Mouse (Mus musculus) adrenal gland, postnatal 10 days (tissue): Measurements from ENCODE around the gene Usp31. TPM values are rescaled to one million over a fixed set of nuclear protein-coding genes. Genes with fewer than 3 reads are reported as not detected.
A peak's percentile ranks its signal among the peaks of the same experiment; 100 is the strongest.

Experiments used
- DNase-seq: peaks from one replicate; pipeline ENCODE4 v3.0.0; 2021; ENCODE audit warnings: mixed read lengths
- long read RNA-seq, 2 experiments: library from polyadenylated mRNA; stranded (forward); transcript quantifications; one replicate each; pipeline ENCODE4 v2.0.0; 2021
- total RNA-seq, 2 experiments: library from RNA; stranded (reverse); gene quantifications; 2 replicates each; pipeline ENCODE4 v1.2.3; 2021

Usp31 gene
- total RNA-seq = 10 to 100 TPM; 11.3 to 11.5 TPM
- long read RNA-seq, experiment 1, partial matches to known transcripts = 0 of 1 reads
- long read RNA-seq, experiment 1, other reads (novel, unspliced or antisense) = 1 of 1 reads
- long read RNA-seq, experiment 2, partial matches to known transcripts = 1 of 2 reads
- long read RNA-seq, experiment 2, other reads (novel, unspliced or antisense) = 1 of 2 reads

DNA sequence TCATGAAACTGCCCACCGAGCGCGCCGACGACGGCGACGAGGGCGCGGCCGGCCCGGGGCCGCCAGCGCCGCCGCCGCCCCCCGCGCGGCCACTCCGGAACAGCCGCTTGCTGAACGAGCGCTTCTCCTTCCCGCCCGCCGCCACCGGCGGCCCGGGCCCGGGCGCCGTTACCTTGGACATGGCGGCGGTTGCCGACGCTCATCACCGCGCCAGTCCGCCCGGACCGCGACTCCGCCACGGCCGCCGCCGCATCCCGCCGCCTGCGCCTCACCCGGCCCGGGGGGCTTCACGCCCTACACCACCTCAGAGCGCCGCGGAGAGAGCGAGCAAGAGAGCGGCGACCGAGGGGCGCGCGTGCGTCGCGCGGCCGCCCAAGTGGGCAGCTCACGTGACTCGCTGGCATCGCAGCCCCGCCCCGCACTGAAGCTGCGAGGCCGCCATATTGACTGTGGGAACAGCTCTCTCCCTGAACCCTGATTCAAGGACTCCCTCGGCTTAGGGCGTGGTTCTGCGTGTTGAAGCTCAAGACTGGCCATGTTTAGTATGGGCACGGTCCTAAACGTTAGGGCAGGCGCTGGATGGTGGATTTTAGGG is at the start of gene Usp31:
Usp31 (minus strand) TSS at position 181 of the 595 bp plus-strand sequence.
- DNase-seq = peak; percentile 95

DNA sequence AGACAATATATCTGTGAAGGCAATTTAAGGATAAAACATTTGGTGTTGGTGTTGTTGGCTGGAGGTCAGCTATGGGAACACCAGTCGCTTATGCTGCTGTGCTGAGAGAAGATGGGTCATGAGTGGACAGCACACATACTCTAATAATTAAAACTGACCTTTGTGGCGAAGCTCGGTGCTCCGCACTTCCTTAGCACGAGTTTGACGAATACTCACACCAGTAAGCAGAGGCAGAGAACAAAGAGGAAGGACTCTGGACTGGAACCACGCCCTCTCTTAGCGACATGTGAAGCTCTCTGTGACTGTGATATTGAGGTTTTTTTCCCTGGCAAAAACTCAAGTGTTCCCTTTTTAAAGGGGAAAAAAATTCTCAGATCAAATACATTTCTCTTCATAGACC is 47.7 kb upstream of the Usp31 start:
- DNase-seq = no peak

GRCm38 (mm10) chr7:121750244-121750643 is 43.2 kb upstream of the Usp31 start:
- DNase-seq = no peak

DNA sequence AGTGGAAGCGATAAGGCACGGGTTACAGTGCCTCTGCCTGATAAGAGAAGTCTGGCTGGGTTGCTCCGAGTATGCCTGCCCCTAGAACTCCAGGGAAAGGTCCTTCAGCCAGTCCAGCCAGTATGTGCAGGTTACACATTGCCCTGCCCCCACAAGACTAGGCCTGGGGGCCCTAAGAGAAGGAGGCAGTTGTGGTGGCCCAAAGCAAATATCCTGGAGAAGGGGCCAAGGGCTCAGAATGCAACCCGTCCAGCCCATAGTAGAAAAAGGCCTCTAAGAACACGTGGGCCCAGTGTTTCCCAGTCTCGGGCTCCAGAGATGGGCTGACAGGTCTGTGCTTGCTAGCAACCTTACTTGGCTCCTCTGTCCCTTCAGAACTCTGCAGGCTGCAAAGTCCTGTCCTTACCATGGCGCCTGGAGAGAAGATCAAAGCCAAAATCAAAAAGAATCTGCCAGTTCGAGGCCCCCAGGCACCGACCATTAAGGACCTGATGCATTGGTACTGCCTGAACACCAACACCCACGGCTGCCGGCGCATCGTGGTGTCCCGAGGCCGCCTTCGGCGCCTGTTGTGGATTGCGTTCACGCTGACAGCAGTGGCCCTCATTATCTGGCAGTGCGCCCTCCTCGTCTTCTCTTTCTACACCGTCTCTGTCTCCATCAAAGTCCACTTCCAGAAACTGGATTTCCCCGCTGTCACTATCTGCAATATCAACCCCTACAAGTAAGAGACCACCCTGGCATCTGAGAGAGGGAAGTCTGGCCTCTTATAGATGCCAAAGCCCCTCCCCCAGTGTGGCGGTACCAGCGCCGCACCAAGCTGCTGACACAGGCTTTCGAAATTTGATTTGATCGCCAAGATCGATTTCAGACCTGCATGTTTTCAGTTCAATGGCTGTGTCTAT is 30.7 kb upstream of the Usp31 start:
- DNase-seq = peak; percentile 3

DNA sequence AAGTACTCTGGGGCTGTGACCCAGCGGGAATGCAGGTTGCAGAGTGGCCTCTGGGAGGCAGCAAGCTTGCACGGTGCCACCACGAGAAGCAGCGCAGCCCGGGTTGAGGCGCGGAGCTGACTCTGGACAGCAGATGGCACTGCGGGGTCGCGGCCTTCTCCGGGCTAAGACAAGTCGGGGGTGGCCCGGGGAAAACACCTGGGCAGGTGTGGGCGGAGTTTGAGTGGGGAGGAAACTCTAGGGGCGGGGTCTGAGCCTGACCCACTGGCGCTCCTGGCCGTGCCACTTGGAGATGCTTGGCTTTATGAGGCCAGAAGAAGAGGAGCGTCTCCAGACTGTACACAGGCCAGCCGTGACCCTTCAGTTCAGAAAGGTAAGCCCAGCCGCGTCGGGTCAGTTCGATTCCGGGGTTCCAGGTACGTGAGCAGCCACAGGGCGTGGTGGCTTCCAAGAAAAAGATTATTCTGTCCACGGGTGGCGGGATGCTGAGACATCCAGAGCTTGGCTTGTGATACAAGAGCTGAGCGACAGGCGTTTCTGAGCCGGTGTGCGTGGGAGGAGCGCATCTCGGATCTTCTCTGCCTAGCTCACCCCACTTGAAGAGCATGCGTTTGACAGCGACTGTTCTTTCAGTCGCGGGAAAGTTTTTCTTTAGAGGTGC is 27.2 kb upstream of the Usp31 start, which contains the start of gene Scnn1g:
Scnn1g (plus strand) TSS at position 309 of the 661 bp plus-strand sequence.
- DNase-seq = peak; percentile 92

- peak; percentile 77 for DNase-seq
Observed at GRCm38 (mm10) chr7:121730225-121730624, 23.2 kb upstream of the Usp31 start.

- DNase-seq = no peak
Observed at GRCm38 (mm10) chr7:121717031-121717430, 10.0 kb upstream of the Usp31 start.

DNA sequence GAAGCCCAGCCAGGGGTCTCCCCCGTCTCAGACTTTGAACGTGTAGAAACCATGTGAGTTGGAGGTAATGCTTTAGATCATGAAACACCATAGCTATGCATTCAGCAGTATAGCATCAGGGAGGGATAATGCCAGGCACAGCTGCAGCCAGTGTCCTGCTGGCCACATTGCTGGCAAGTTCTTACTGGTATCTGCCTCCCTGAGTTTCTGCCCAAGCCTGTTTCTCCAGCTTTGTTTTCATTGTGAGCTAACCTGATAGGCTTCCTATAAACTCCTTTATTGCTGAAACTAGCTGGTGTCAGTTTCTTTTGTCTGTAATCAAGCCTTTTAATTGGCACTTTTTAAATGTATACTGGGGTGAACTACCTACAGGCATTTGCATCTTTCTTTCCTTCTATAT is 4.1 kb upstream of the Usp31 start:
- no peak for DNase-seq

DNA sequence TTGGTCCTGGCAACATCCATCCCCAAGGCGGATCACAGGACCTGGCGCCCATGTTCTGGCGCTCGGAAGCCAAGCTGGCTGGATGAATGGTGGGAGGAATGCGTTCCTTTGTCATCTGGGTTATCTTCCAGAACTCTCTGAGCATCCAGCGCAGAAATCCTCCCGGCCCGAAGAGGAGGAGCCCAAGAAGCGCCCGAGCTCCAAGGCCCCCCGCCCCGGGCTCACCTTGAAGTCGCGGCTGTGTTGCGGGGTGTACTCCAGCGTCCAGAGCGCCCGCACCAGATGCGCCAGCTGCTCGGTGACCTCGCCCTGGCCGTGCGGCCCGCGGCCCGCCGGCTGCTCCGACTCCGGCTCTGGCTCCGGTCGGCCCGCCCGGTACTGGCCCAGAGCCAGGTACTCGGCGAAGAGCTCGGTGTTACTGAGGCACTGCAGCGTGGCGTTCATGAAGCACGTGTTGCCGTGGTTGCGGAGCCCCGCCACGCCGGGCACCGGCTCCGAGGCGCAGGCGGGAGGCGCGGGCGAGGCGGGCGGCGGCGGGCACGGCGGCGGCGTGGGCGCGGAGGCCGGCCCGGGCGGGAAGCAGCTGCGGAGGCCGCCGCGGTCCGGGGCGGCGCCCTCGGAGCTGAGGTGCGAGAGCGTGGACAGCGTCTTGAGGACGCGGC is 511 bp downstream of the Usp31 start:
- peak; percentile 69 for DNase-seq

GRCm38 (mm10) chr7:121705051-121705450 is 2.0 kb downstream of the Usp31 start:
- no peak for DNase-seq

- no peak for DNase-seq
Observed at GRCm38 (mm10) chr7:121701983-121702382, 5.1 kb downstream of the Usp31 start.

DNA sequence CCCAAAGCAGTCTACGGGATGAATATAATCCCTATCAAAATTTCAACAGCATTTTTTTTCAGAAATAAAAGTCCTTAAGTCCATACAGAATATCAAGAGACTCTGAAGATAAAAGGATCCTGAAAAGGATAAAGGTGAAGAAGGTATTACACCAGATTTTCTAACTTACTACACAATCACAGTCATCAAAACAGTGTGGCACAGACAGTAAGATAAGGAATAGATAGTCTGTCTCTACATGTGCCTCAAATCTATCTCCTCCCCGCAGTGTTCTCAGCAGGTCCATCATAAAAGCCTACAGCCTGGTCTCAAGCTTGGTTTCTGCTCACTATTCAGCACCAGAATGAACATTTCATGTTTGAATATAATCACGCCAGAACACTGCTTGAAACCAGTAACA is 6.6 kb downstream of the Usp31 start:
- DNase-seq = no peak

DNA sequence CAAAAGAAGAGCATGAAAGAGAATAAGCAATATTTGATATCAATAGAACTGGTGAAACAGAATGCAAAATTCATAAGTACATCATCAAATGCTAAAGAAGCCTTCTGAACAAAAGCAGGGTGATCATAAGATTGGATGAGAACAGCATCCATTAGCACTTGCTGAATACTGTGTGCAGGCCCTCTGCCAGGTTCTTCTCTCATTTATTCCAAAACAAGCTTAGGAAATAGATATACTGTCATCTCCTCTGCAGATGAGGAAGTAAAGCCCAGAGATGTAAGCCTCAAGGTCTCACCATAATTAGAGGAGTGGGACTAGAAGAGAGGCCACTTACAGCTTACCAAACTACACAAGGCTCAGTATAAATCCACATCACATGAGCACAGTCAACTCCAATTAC is 7.8 kb downstream of the Usp31 start:
- DNase-seq = no peak

GRCm38 (mm10) chr7:121697574-121697973 is 9.5 kb downstream of the Usp31 start:
- DNase-seq = no peak

DNA sequence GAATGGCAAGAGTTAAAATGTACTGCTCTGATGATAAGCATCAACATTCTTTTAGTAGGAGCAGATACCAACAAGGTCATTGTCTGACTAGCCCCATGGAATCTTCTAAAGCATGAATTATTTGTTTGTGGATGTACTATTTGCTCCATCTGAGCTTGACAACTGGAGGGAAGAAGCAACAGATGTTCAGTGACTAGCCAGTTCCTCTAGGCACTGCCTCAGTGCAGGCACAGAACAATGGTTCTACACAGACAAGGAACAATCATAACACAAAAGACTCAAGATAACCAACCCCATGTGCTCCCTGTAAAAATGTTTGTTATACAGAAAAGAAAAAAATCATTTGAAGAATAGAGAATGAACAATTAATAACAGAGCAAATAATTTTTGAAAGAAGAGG is 9.9 kb downstream of the Usp31 start:
- no peak for DNase-seq

GRCm38 (mm10) chr7:121691803-121692202 is 15.2 kb downstream of the Usp31 start:
- no peak for DNase-seq

DNA sequence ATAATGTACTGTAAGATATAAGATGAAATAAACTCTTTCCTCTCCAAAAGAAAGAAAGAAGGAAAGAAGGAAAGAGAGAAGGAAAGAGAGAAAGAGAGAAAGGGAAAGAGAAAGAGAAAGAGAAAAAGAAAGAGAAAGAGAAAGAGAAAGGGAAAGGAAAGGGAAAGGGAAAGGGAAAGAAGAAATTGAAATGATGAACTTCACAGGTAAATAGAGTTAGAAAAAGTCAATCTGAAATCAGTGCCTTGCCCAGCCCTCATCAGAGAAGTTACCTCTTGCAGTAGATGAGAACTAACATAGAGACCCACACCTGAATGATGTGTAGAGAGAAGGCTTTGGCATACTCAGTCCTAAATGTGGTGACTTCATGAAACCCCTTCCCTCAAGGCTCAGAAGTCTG is 17.7 kb downstream of the Usp31 start:
- no peak for DNase-seq

DNA sequence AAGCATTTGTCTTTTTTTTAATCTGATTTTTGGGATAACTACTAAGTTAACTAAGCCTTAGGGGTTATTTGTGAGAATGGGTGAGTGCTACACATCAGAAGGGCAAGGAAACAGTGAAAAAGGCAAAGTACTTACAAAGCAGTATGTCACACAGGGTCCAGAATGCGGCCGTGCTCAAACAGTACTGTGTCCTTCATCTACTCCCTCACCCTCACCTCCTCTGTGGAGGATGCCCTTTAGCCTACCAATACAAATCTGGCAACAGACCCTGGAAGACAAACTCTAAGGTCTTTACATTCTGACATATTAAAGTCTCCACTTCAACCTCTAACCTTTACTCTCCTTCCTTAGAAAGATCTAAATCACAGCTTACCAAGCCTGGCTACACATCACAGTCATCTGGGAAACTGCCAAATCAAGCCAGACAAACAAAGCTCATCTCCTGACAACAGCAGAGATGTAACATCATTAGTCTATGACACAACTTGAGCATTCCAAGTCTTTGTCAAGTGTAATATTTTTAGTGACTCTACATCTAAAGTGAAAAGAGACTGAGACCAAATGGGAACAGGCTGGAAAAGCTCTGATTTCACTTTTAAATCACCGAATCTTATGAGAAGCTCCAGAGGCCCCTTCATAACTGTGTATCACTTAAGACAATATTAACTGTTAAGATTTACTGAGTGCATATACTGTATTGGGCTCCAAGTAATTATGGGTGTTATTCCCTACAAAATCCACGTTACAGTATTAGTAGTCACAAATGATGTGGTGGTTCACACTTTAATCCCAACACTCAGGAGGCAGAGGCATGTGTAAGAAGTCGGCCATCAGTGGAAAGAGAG is 21.7 kb downstream of the Usp31 start:
- no peak for DNase-seq

DNA sequence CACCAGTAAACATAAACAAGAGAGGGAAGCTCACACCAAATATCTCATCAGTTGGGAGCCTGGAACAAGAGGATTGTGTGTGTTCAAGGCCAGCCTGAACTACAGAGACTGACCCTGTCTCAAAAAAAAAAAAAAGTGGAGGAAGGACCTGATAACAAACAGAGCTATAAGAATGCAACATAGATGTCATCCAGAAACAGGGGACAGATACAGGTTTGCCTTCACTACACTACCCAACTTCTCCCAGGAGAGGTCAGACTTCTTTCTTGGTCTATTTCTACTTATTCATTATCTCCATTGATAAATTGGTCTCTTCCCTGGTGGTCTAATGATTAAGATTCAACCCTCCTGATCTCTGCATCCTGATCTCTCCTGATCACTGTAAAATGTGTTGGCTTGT is 25.9 kb downstream of the Usp31 start:
- no peak for DNase-seq

DNA sequence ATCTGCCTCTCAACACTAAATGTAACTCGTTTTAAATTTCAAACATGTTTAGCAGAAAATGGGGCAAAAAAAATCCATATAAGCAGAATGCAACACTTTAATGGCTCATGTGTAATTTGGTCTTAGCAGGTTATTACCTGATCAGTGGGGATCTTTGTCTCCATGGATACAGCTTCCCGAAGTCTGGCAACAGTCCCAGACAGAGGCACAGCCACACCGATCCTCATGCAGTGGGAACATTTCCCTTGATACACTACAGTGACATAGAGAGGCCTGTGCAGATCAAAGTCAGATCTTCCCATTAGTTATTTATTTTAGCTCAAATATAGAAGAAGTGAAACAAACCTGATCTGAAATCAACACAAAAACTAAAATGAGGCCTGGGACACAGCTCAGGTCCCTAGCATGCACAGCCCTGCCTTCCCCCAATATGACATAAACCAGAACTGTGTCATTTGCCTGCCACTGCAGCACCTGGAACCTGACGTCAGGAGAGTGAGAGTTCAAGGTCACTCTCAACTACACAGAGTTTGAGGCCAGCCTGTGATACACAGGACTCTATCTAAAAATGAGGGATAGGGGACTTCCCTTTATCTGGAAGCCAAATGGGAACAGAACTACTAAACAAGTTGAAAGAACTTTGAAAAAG is 29.8 kb downstream of the Usp31 start:
- peak; percentile 25 for DNase-seq

- no peak for DNase-seq
Observed at GRCm38 (mm10) chr7:121660705-121661104, 46.3 kb downstream of the Usp31 start.
